ENCODE assay signal across 30 mouse cellular contexts in the genomic region with DNA sequence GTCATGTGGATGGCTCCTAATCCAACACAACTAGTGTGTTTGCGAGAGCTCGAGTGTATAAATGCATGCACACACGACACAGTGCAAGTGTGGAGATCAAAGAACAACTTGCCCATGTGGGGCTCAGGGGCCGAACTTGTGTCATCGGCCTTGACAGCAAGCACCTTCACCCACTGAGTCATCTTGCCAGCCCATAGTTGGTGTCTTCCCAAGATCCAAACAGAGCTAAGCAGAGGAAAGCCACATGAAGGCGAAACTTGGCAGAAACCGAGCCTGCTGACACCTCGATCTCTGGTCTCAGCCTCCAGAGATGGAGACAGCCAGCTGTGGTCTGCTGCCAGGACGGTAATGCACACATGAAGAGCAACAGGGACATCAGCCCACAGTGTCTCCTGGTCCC.
DNase-seq lines count a peak whose midpoint lies in the region; ATAC-seq and TF ChIP-seq lines count a peak whose summit lies in the region.
"Had no signal": no experiment of that assay in that cellular context is flagged by ENCODE, and none has a peak within 500 bp of the region (broad histone marks: within the 10 kb centered on the region; RNA-seq: fewer than 3 reads in every experiment).

No protein-coding gene starts in this region.

- H3K9ac ChIP-seq in hindbrain, embryonic 11.5 days (ENCODE audit: low read depth, low read length), result no peak overlapping the region
- H3K9ac ChIP-seq: embryonic facial prominence, embryonic 15.5 days; forebrain, embryonic 15.5 days; hindbrain, embryonic 12.5 days; intestine, embryonic 15.5 days; liver, embryonic 13.5 days; midbrain, embryonic 15.5 days; neural tube, embryonic 15.5 days had no signal

- DNase-seq in adrenal gland, adult 2 months, result peak; percentile 51
- DNase-seq in adrenal gland, postnatal 4 days (ENCODE audit: low spot score in 2 of 2), result no peak
- no peak for DNase-seq in hindbrain, embryonic 10.5 days (ENCODE audit: low spot score)
- DNase-seq in hindbrain, embryonic 11.5 days (ENCODE audit: low spot score), result no peak
- DNase-seq in lung, postnatal 14 days, result peak; percentile 10
- no peak for DNase-seq in lung, postnatal 25 days (ENCODE audit: low spot score)
- peak; percentile 7 for DNase-seq in lung, postnatal 36 days
- DNase-seq in thymus, adult 2 months, result no peak
- DNase-seq: cerebellum, adult 8-10 months; cerebellum, postnatal 25 days; gastrocnemius, postnatal 25 days; kidney, adult 2 months; kidney, postnatal 36 days; left cerebral cortex, postnatal 4 days; liver, embryonic 13.5 days; right cerebral cortex, adult 18-20 months; right cerebral cortex, postnatal 4 days; thymus, adult 18-20 months; thymus, postnatal 36 days had no signal

- no peak for ATAC-seq in hindbrain, embryonic 11.5 days (ENCODE audit: low FRiP score)
- ATAC-seq: forebrain, embryonic 15.5 days; hindbrain, postnatal 0 days; intestine, embryonic 15.5 days; midbrain, embryonic 15.5 days had no signal

- no peaks in the 10 kb centered on the region for H3K9me3 ChIP-seq in hindbrain, embryonic 10.5 days
- no peaks in the 10 kb centered on the region for H3K9me3 ChIP-seq in hindbrain, embryonic 11.5 days (ENCODE audit: control insufficient read depth, low read length)
- H3K9me3 ChIP-seq: embryonic facial prominence, embryonic 10.5 days; embryonic facial prominence, embryonic 15.5 days; forebrain, embryonic 15.5 days; heart, embryonic 13.5 days; hindbrain, embryonic 12.5 days; intestine, embryonic 15.5 days; liver, embryonic 13.5 days; midbrain, embryonic 15.5 days; neural tube, embryonic 15.5 days had no signal

- H3K27me3 ChIP-seq in hindbrain, embryonic 10.5 days (ENCODE audit: insufficient read depth, poor library complexity, severe bottlenecking), result peaks cover 75% of the 10 kb centered on the region
- peaks cover 2% of the 10 kb centered on the region; the same call in 1 of the 2 replicates for H3K27me3 ChIP-seq in hindbrain, embryonic 11.5 days (ENCODE audit: control insufficient read depth, insufficient read depth, low read length)
- H3K27me3 ChIP-seq in thymus, adult 2 months (ENCODE audit: control insufficient read depth, insufficient read depth, low read length), result no peaks in the 10 kb centered on the region
- H3K27me3 ChIP-seq: embryonic facial prominence, embryonic 15.5 days; forebrain, embryonic 15.5 days had no signal

- no peak overlapping the region for H3K4me2 ChIP-seq in hindbrain, embryonic 11.5 days (replicated peaks; ENCODE audit: low read depth, low read length)
- H3K4me2 ChIP-seq: embryonic facial prominence, embryonic 15.5 days; forebrain, embryonic 15.5 days; intestine, embryonic 15.5 days; liver, embryonic 13.5 days had no signal

- 71% methylated on average over 9 of the region's 9 CpGs for WGBS in hindbrain, embryonic 10.5 days
- 76% methylated on average over 9 of the region's 9 CpGs for WGBS in hindbrain, embryonic 11.5 days
- 78% methylated on average over 9 of the region's 9 CpGs for WGBS in thymus, adult 2 months

- no peaks in the 10 kb centered on the region for H3K36me3 ChIP-seq in hindbrain, embryonic 10.5 days
- no peaks in the 10 kb centered on the region for H3K36me3 ChIP-seq in hindbrain, embryonic 11.5 days (ENCODE audit: control insufficient read depth, insufficient read depth, low read length)
- no peaks in the 10 kb centered on the region for H3K36me3 ChIP-seq in thymus, adult 2 months (ENCODE audit: control insufficient read depth, insufficient read depth, low read length)
- H3K36me3 ChIP-seq: embryonic facial prominence, embryonic 10.5 days; embryonic facial prominence, embryonic 15.5 days; forebrain, embryonic 15.5 days; heart, embryonic 13.5 days; hindbrain, embryonic 12.5 days; intestine, embryonic 15.5 days; liver, embryonic 13.5 days; midbrain, embryonic 15.5 days; neural tube, embryonic 15.5 days had no signal

- peak overlapping the region; percentile 35 for H3K27ac ChIP-seq in hindbrain, embryonic 10.5 days
- no peak overlapping the region for H3K27ac ChIP-seq in hindbrain, embryonic 11.5 days (ENCODE audit: low read depth, low read length)
- H3K27ac ChIP-seq in thymus, adult 2 months (ENCODE audit: control insufficient read depth, insufficient read depth, low read length), result no peak overlapping the region
- H3K27ac ChIP-seq: embryonic facial prominence, embryonic 15.5 days; forebrain, embryonic 15.5 days; heart, embryonic 13.5 days; hindbrain, embryonic 12.5 days; hindbrain, postnatal 0 days; intestine, embryonic 15.5 days; liver, embryonic 13.5 days; macrophage; midbrain, embryonic 15.5 days; neural tube, embryonic 15.5 days; stomach, postnatal 0 days had no signal

- no peak for TF ChIP-seq CTCF in thymus, adult 2 months (IDR thresholded peaks at IDR 0.05; ENCODE audit: borderline replicate concordance, control insufficient read depth, extremely low read depth, insufficient read depth, low read length, poor library complexity)

- H3K4me1 ChIP-seq in hindbrain, embryonic 10.5 days (replicated peaks), result peaks cover 21% of the 10 kb centered on the region
- H3K4me1 ChIP-seq in hindbrain, embryonic 11.5 days (replicated peaks; ENCODE audit: control insufficient read depth, insufficient read depth, low read length), result peaks cover 6% of the 10 kb centered on the region; the same call in 1 of the 2 replicates
- no peaks in the 10 kb centered on the region; the same call in 1 of the 2 replicates for H3K4me1 ChIP-seq in thymus, adult 2 months (replicated peaks; ENCODE audit: control insufficient read depth, insufficient read depth, low read length)
- H3K4me1 ChIP-seq: liver, embryonic 13.5 days had no signal

- no peak overlapping the region for H3K4me3 ChIP-seq in hindbrain, embryonic 10.5 days
- no peak overlapping the region for H3K4me3 ChIP-seq in hindbrain, embryonic 11.5 days (ENCODE audit: low read depth, low read length)
- H3K4me3 ChIP-seq in thymus, adult 2 months (ENCODE audit: control insufficient read depth, insufficient read depth, low read length), result no peak overlapping the region
- H3K4me3 ChIP-seq: embryonic facial prominence, embryonic 15.5 days; forebrain, embryonic 15.5 days; hindbrain, embryonic 12.5 days; intestine, embryonic 15.5 days; liver, embryonic 13.5 days; midbrain, embryonic 15.5 days; neural tube, embryonic 15.5 days had no signal

- no peak for TF ChIP-seq POLR2A in thymus, adult 2 months (IDR thresholded peaks at IDR 0.05; ENCODE audit: control insufficient read depth, extremely low read depth, insufficient read depth, low read length, poor library complexity)

Comparison
In these comparisons a context has a peak if more than half of its experiments do, and no peak if none do; other contexts are left out.
1. DNase-seq: peak in adrenal gland, adult 2 months (single experiment), lung, postnatal 14 days (single experiment) and lung, postnatal 36 days (single experiment); none in adrenal gland, postnatal 4 days (0 of 2), hindbrain, embryonic 10.5 days (single experiment), hindbrain, embryonic 11.5 days (single experiment), lung, postnatal 25 days (single experiment) and thymus, adult 2 months (single experiment).